Mouse (Mus musculus) embryonic facial prominence, embryonic 12.5 days (tissue): ENCODE measurements around the gene E130208F15Rik. TPM values are rescaled to one million over a fixed set of nuclear protein-coding genes. Genes with fewer than 3 reads are reported as not detected.
A peak's percentile ranks its signal among the peaks of the same experiment; 100 is the strongest.

ENCODE experiments used
- ATAC-seq: fragments of 200-750 bp; cut with Nextera tagmentation; 2 replicates; pipeline ENCODE4 v1.8.0; 2017; ENCODE audit not compliant: insufficient number of reproducible peaks, insufficient read depth, low FRiP score, low TSS enrichment
- H3K27ac ChIP-seq: fragments of 300-500 bp; sonication (generic); 2 replicates; pipeline ENCODE4 v1.5.1; 2016; ENCODE audit warnings: mild to moderate bottlenecking
- H3K27me3 ChIP-seq: fragments of 300-500 bp; sonication (generic); 2 replicates; pipeline ENCODE4 v1.6.1; 2016; ENCODE audit warnings: mild to moderate bottlenecking, moderate library complexity
- H3K36me3 ChIP-seq: fragments of 300-500 bp; sonication (generic); 2 replicates; pipeline ENCODE4 v1.6.1; 2016; ENCODE audit warnings: mild to moderate bottlenecking
- H3K4me1 ChIP-seq: fragments of 300-500 bp; sonication (generic); 2 replicates; pipeline ENCODE4 v1.6.1; 2016
- H3K4me2 ChIP-seq: fragments of 300-500 bp; sonication (generic); replicated peaks from 2 replicates; pipeline ENCODE4 v1.6.1; 2016; ENCODE audit warnings: mild to moderate bottlenecking, moderate library complexity
- H3K4me3 ChIP-seq: fragments of 300-500 bp; sonication (generic); 2 replicates; pipeline ENCODE4 v1.5.1; 2016; ENCODE audit warnings: mild to moderate bottlenecking
- H3K9ac ChIP-seq: fragments of 300-500 bp; sonication (generic); 2 replicates; pipeline ENCODE4 v1.6.1; 2016; ENCODE audit warnings: mild to moderate bottlenecking, moderate library complexity
- H3K9me3 ChIP-seq: fragments of 300-500 bp; sonication (generic); 2 replicates; pipeline ENCODE4 v1.6.1; 2016; ENCODE audit warnings: mild to moderate bottlenecking, moderate library complexity
- WGBS: fragments of 180-500 bp; shearing (Covaris S2); methylation state at CpG from one replicate; pipeline ENCODE4 v1.1.7; 2016; 5-methylcytosine and 5-hydroxymethylcytosine counted together
- polyA plus RNA-seq: library from polyadenylated mRNA; unstranded; fragments of >200 nt; fragmentation: Nextera tagmentation; extraction: Ambion mirVana; gene quantifications from 2 replicates; pipeline ENCODE4 v1.2.1, GENCODE M21; 2016

E130208F15Rik gene
- polyA plus RNA-seq, 1 experiment from 2014 or later: 0.87 TPM

GRCm38 (mm10) chr7:30289071-30289713 is 32.3 kb upstream of the E130208F15Rik start:
- Histone ChIP-seq H3K4me3 (no peak overlapping the region), H3K4me2 (no peak overlapping the region), H3K27ac (peak overlapping the region; percentile 60; the same call in 1 of the 2 replicates), H3K9me3 (no peaks in the 10 kb centered on the region), H3K4me1 (peaks cover 22% of the 10 kb centered on the region), H3K9ac (no peak overlapping the region; the same call in 1 of the 2 replicates), H3K36me3 (peaks cover 4% of the 10 kb centered on the region), H3K27me3 (0 out of 2 replicates have a peak, but pooled peaks cover 4% of the 10 kb centered on the region)
- 49% methylated on average over 7 of the region's 7 CpGs for WGBS
- ATAC-seq: no peak

GRCm38 (mm10) chr7:30289714-30290399 is 31.7 kb upstream of the E130208F15Rik start:
- peak; percentile 31; the same call in 1 of the 2 replicates for ATAC-seq
- no peaks in the 10 kb centered on the region for H3K9me3 ChIP-seq
- 33% methylated on average over 10 of the region's 10 CpGs for WGBS
- peaks cover 22% of the 10 kb centered on the region for H3K4me1 ChIP-seq
- no peak overlapping the region for H3K4me2 ChIP-seq
- H3K4me3 ChIP-seq: no peak overlapping the region
- H3K36me3 ChIP-seq: peaks cover 11% of the 10 kb centered on the region
- H3K27me3 ChIP-seq: 0 out of 2 replicates have a peak, but pooled peaks cover 4% of the 10 kb centered on the region
- peak overlapping the region; percentile 60; the same call in 1 of the 2 replicates for H3K27ac ChIP-seq
- peak overlapping the region; percentile 24; the same call in 1 of the 2 replicates for H3K9ac ChIP-seq

GRCm38 (mm10) chr7:30291215-30292131 is 30.1 kb upstream of the E130208F15Rik start, which contains the start of gene Clip3:
Clip3 (plus strand) TSS chr7:30291728.
- WGBS: 7% methylated on average over 35 of the region's 35 CpGs
- Histone ChIP-seq H3K27ac (peak within 1 kb of the TSS; percentile 73), H3K36me3 (peaks cover 25% of the 10 kb centered on the region), H3K4me1 (peaks cover 22% of the 10 kb centered on the region), H3K9ac (peak within 1 kb of the TSS; percentile 96), H3K9me3 (no peaks in the 10 kb centered on the region), H3K4me2 (peak within 1 kb of the TSS; percentile 93), H3K4me3 (peak within 1 kb of the TSS; percentile 76), H3K27me3 (0 out of 2 replicates have a peak, but pooled peaks cover 4% of the 10 kb centered on the region)
- ATAC-seq: peak; percentile 57

- no peak overlapping the region for H3K27ac ChIP-seq
- ATAC-seq: no peak
- H3K4me1 ChIP-seq: peaks cover 22% of the 10 kb centered on the region
- 82% methylated on average over 13 of the region's 13 CpGs for WGBS
- H3K4me3 ChIP-seq: no peak overlapping the region
- no peak overlapping the region for H3K9ac ChIP-seq
- 0 out of 2 replicates have a peak, but pooled peaks cover 4% of the 10 kb centered on the region for H3K27me3 ChIP-seq
- no peaks in the 10 kb centered on the region for H3K9me3 ChIP-seq
- H3K36me3 ChIP-seq: peaks cover 48% of the 10 kb centered on the region
- H3K4me2 ChIP-seq: no peak overlapping the region
Observed at GRCm38 (mm10) chr7:30293795-30294194, 27.7 kb upstream of the E130208F15Rik start.

- Histone ChIP-seq H3K4me3 (no peak overlapping the region; the same call in 1 of the 2 replicates), H3K27ac (no peak overlapping the region), H3K4me2 (no peak overlapping the region)
Observed at GRCm38 (mm10) chr7:30294296-30294695, 27.2 kb upstream of the E130208F15Rik start.

GRCm38 (mm10) chr7:30295103-30295502 is 26.4 kb upstream of the E130208F15Rik start:
- 65% methylated on average over 10 of the region's 10 CpGs for WGBS
- Histone ChIP-seq H3K36me3 (peaks cover 61% of the 10 kb centered on the region), H3K4me3 (no peak overlapping the region), H3K9ac (no peak overlapping the region), H3K9me3 (no peaks in the 10 kb centered on the region), H3K4me2 (no peak overlapping the region), H3K27me3 (no peaks in the 10 kb centered on the region), H3K27ac (no peak overlapping the region), H3K4me1 (peaks cover 15% of the 10 kb centered on the region)
- ATAC-seq: no peak

More at GRCm38 (mm10) chr7:30294296-30294695, 27.2 kb upstream of the E130208F15Rik start:
- 0 out of 2 replicates have a peak, but pooled peaks cover 2% of the 10 kb centered on the region for H3K27me3 ChIP-seq
- no peaks in the 10 kb centered on the region for H3K9me3 ChIP-seq
- 92% methylated on average over 5 of the region's 5 CpGs for WGBS
- peaks cover 20% of the 10 kb centered on the region for H3K4me1 ChIP-seq
- ATAC-seq: no peak
- H3K36me3 ChIP-seq: peaks cover 53% of the 10 kb centered on the region
- H3K9ac ChIP-seq: no peak overlapping the region

GRCm38 (mm10) chr7:30296816-30297215 is 24.7 kb upstream of the E130208F15Rik start:
- Histone ChIP-seq H3K27ac (no peak overlapping the region), H3K27me3 (no peaks in the 10 kb centered on the region), H3K4me3 (no peak overlapping the region), H3K9ac (no peak overlapping the region), H3K4me2 (no peak overlapping the region), H3K36me3 (peaks cover 74% of the 10 kb centered on the region), H3K9me3 (no peaks in the 10 kb centered on the region), H3K4me1 (peaks cover 11% of the 10 kb centered on the region)
- 92% methylated on average over 15 of the region's 15 CpGs for WGBS
- ATAC-seq: no peak

- peaks cover 7% of the 10 kb centered on the region for H3K4me1 ChIP-seq
- 83% methylated on average over 16 of the region's 16 CpGs for WGBS
- no peak overlapping the region for H3K9ac ChIP-seq
- H3K27me3 ChIP-seq: no peaks in the 10 kb centered on the region
- no peak overlapping the region for H3K4me2 ChIP-seq
- H3K27ac ChIP-seq: no peak overlapping the region
- no peak for ATAC-seq
- no peaks in the 10 kb centered on the region for H3K9me3 ChIP-seq
- no peak overlapping the region for H3K4me3 ChIP-seq
- H3K36me3 ChIP-seq: peaks cover 78% of the 10 kb centered on the region
Observed at GRCm38 (mm10) chr7:30297266-30297665, 24.3 kb upstream of the E130208F15Rik start.

DNA sequence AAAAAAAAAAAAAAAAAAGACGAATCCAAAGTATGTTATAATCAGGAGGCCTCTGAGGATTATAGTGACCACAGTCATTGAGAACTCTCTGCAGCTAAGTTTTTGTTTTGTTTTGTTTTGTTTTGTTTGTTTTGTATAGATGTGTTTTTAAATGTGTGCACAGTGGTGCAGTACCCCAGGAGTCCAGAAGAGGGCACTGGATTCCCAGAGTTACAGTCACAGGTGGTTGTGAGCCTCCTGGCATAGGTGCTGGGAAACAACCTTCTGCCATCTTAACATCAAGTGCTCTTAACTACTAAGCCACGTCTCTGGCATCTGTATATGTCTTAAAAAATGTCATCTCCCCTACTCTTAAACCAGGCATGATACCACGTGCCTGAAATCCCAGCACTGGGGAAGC is 20.6 kb upstream of the E130208F15Rik start:
- Histone ChIP-seq H3K9me3 (no peaks in the 10 kb centered on the region), H3K27me3 (no peaks in the 10 kb centered on the region), H3K4me3 (no peak overlapping the region), H3K4me1 (no peaks in the 10 kb centered on the region), H3K4me2 (no peak overlapping the region), H3K27ac (no peak overlapping the region), H3K9ac (no peak overlapping the region), H3K36me3 (peaks cover 86% of the 10 kb centered on the region)
- no peak for ATAC-seq
- WGBS: 51% methylated on average over 3 of the region's 3 CpGs

DNA sequence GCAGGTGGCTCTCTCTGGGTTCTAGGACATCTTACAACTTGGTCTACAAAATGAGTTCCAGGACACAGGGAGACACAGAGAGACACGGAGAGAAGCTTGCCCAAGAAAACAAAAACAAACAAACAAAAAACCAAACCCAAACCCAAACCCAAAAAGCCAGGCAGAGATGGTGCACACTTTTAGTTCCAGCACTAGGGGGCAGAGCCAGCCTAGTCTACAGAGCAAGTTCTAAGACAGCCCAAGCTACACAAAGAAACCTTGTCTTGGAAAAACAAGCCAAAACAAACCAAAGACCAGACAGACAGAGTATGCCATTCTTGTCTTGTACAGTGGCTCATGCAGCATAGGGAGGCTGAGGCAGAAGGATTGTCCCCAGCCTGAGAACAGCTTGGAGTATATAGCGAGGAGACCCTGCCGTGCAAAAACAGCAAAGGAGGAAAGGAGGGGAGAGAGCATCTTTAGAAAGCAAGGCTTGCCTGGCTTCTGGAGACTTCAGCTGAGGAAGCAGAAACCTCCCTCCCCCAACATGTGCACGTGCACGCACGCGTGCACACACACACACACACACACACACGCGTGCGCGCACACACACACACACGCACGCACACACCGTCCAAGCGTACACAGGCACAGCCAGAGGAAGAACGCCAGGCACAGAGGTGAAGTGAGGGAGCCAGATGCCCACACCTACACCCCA is 15.3 kb upstream of the E130208F15Rik start:
- Histone ChIP-seq H3K4me3 (no peak overlapping the region), H3K4me2 (no peak overlapping the region), H3K4me1 (peaks cover 12% of the 10 kb centered on the region), H3K9me3 (no peaks in the 10 kb centered on the region), H3K27me3 (no peaks in the 10 kb centered on the region), H3K9ac (no peak overlapping the region), H3K36me3 (peaks cover 54% of the 10 kb centered on the region), H3K27ac (peak overlapping the region; percentile 46; the same call in 1 of the 2 replicates)
- WGBS: 90% methylated on average over 16 of the region's 16 CpGs
- ATAC-seq: no peak
